Mouse (Mus musculus): Measurements from ENCODE around the gene Mettl4. TPM values are rescaled to one million over a fixed set of nuclear protein-coding genes. Genes with fewer than 3 reads are reported as not detected.
A peak's percentile ranks its signal among the peaks of the same experiment; 100 is the strongest.

Gene Mettl4
- polyA plus RNA-seq (2014; fragmentation: Nextera tagmentation; extraction: Ambion mirVana): 38.0 and 38.1 TPM in 2 replicates

DNA sequence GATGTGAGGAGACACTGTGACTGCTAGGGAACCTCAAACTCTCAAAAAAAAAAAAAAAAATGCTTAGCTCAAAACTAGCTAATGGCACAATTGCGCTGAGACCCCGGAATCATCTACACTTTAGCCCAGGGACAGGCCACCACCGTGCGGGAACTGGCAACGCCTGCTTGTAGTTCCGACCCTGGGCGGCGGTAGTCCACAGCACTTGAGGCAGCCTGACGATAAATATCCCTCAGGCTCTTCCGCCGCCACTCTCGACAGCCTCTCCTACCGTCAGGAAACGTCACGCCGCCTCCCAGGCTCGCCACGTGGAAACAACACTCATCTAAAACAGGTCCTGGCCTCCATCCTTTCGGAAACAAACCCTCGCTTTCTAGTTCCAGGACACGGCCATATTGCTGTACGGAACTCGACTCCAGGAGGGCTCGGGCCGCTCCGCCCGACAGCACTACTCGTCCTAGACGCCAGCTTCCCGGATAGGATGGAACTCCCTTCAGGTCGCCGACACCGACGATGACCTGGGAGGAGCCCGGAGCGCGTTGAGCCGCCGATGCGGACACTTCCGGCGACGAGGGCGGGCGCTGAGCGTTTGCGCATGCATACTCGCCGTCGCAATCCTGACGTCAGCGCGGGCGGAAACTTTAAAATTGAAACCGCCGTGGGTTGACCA is at the start of gene Mettl4:
Mettl4 (minus strand) TSS at position 554 of the 670 bp plus-strand sequence.
- Histone ChIP-seq H3K27ac (ENCODE audit: low read depth, low read length) (peak within 1 kb of the TSS; percentile 87), H3K27me3 (ENCODE audit: control insufficient read depth, insufficient read depth, low read length) (no peaks in the 10 kb centered on the region), H3K36me3 (ENCODE audit: control insufficient read depth, insufficient read depth, low read length) (no peaks in the 10 kb centered on the region), H3K4me2 (peak within 1 kb of the TSS; percentile 57), H3K4me3 (ENCODE audit: low read depth, low read length) (peak within 1 kb of the TSS; percentile 64), H3K4me1 (ENCODE audit: control insufficient read depth, insufficient read depth, low read length) (peaks cover 8% of the 10 kb centered on the region), H3K9me3 (ENCODE audit: control insufficient read depth, low read length) (no peaks in the 10 kb centered on the region), H3K9ac (ENCODE audit: low read length) (peak within 1 kb of the TSS; percentile 66)
- peak; percentile 98 for ATAC-seq (ENCODE audit: low FRiP score)
- under 1% methylated on average over 56 of the region's 56 CpGs for WGBS
- DNase-seq (ENCODE audit: low spot score, missing footprints): peak; percentile 99

DNA sequence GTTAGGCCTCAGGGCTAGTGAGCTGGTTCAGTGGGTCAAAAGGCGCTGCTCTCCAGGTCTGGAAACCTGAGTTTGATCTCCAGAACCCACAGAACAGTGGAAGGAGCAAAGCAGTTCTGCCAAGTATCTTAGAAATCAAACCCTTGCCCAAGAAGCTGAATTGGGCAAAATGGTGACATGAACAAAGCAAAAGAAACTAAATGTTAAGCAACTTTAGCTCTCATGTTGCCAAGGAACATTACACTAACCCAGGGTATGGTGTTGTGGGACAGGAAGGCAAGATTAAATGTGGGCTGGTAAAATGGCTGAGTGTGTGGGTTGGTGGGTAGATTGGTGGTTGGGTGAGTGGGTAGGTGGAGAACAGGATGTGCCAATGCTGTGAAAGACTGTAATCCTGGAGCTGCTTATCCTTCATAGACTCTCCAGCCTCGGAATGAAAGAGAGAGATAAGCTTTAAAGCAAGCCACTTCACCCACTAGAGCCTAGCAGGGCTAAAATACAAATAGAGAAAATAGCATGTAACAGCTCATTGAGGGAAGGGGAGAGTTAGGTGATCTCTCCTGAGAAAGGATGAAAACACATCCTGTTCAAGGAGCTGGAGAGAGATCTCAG is 29.2 kb upstream of the Mettl4 start:
- H3K9me3 ChIP-seq (ENCODE audit: control insufficient read depth, low read length): no peaks in the 10 kb centered on the region
- no peak overlapping the region for H3K4me3 ChIP-seq (ENCODE audit: low read depth, low read length)
- no peaks in the 10 kb centered on the region for H3K4me1 ChIP-seq (ENCODE audit: control insufficient read depth, insufficient read depth, low read length)
- ATAC-seq (ENCODE audit: low FRiP score) (no peak), DNase-seq (ENCODE audit: low spot score, missing footprints) (no peak)
- H3K9ac ChIP-seq (ENCODE audit: low read length): no peak overlapping the region
- WGBS: 69% methylated on average over 2 of the region's 2 CpGs
- no peak overlapping the region for H3K4me2 ChIP-seq
- H3K27ac ChIP-seq (ENCODE audit: low read depth, low read length): no peak overlapping the region
- H3K36me3 ChIP-seq (ENCODE audit: control insufficient read depth, insufficient read depth, low read length): peaks cover 4% of the 10 kb centered on the region; the same call in 1 of the 2 replicates
- no peaks in the 10 kb centered on the region for H3K27me3 ChIP-seq (ENCODE audit: control insufficient read depth, insufficient read depth, low read length)

DNA sequence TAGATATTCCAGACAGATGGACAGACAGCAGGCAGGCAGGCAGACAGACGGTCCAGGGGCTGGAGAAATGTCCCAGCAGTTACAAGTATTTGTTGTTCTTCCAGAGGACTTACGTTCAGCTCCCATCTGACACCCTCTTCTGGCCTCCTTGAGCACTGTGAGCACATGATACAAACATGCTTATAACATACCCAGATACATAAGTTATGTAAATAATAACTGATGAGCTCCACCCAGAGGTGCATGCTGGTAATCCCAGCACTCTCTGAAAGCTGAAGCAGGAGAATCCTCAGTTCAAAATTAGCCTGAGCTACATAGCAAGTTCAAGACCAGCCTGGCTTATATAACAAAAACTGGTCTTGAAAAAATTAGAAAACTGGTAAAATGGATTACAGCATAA is 18.7 kb upstream of the Mettl4 start:
- Histone ChIP-seq H3K27me3 (ENCODE audit: control insufficient read depth, insufficient read depth, low read length) (no peaks in the 10 kb centered on the region), H3K36me3 (ENCODE audit: control insufficient read depth, insufficient read depth, low read length) (peaks cover 3% of the 10 kb centered on the region), H3K9ac (ENCODE audit: low read length) (no peak overlapping the region), H3K4me1 (ENCODE audit: control insufficient read depth, insufficient read depth, low read length) (no peaks in the 10 kb centered on the region), H3K27ac (ENCODE audit: low read depth, low read length) (no peak overlapping the region), H3K9me3 (ENCODE audit: control insufficient read depth, low read length) (no peaks in the 10 kb centered on the region), H3K4me3 (ENCODE audit: low read depth, low read length) (no peak overlapping the region), H3K4me2 (no peak overlapping the region)
- DNase-seq (ENCODE audit: low spot score, missing footprints) (no peak), ATAC-seq (ENCODE audit: low FRiP score) (no peak)
- 90% methylated on average over 2 of the region's 2 CpGs for WGBS

DNA sequence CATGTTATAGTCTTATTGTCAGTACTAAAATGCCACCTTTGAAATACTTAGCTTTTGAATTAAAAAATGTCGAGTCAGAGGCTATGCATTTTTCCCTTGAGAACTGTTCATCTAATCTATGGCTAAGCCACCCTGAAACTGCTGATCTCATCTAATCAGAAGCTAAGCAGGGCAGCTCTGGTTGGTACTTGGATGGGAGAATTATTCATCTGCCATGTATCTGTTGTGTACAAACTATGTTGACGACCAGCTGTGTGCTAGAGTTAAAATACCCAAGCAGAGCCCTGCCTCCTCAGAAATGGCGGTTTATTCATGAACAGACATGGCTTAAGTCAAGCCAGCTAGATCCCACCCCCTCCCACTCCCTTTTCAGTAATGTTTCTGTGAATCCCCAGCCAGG is 14.9 kb upstream of the Mettl4 start:
- no peak overlapping the region for H3K4me2 ChIP-seq
- H3K27me3 ChIP-seq (ENCODE audit: control insufficient read depth, insufficient read depth, low read length): no peaks in the 10 kb centered on the region
- DNase-seq (ENCODE audit: low spot score, missing footprints): no peak
- WGBS: 93% methylated on average over 3 of the region's 3 CpGs
- H3K4me3 ChIP-seq (ENCODE audit: low read depth, low read length): no peak overlapping the region
- no peak overlapping the region for H3K9ac ChIP-seq (ENCODE audit: low read length)
- no peaks in the 10 kb centered on the region for H3K4me1 ChIP-seq (ENCODE audit: control insufficient read depth, insufficient read depth, low read length)
- peaks cover 4% of the 10 kb centered on the region; the same call in 1 of the 2 replicates for H3K36me3 ChIP-seq (ENCODE audit: control insufficient read depth, insufficient read depth, low read length)
- H3K27ac ChIP-seq (ENCODE audit: low read depth, low read length): no peak overlapping the region
- no peak for ATAC-seq (ENCODE audit: low FRiP score)
- H3K9me3 ChIP-seq (ENCODE audit: control insufficient read depth, low read length): no peaks in the 10 kb centered on the region

DNA sequence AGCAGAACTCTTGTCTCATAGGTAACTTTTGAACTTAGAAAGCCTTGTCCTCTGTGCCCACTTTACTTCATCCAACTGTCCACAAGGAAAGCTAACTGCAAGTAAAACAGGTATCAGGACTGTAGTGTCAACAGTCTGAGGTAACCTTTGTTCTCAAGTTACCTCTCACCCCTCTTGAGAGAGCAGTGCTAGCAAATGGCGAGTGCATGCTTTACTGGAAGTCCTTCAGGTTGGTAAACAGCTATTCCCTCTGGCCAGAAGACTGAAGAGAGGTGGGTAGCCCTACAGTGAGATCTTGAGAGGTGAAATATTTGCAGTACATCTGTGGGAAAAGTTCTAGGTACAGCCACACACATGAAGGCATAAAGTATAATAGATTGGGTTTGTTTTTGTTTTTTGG is 14.2 kb upstream of the Mettl4 start:
- Histone ChIP-seq H3K4me1 (ENCODE audit: control insufficient read depth, insufficient read depth, low read length) (no peaks in the 10 kb centered on the region), H3K9ac (ENCODE audit: low read length) (no peak overlapping the region), H3K27me3 (ENCODE audit: control insufficient read depth, insufficient read depth, low read length) (no peaks in the 10 kb centered on the region), H3K27ac (ENCODE audit: low read depth, low read length) (no peak overlapping the region), H3K9me3 (ENCODE audit: control insufficient read depth, low read length) (no peaks in the 10 kb centered on the region), H3K36me3 (ENCODE audit: control insufficient read depth, insufficient read depth, low read length) (peaks cover 4% of the 10 kb centered on the region; the same call in 1 of the 2 replicates), H3K4me2 (no peak overlapping the region), H3K4me3 (ENCODE audit: low read depth, low read length) (no peak overlapping the region)
- DNase-seq (ENCODE audit: low spot score, missing footprints): no peak
- ATAC-seq (ENCODE audit: low FRiP score): no peak
- 94% methylated on average over 1 of the region's 1 CpGs for WGBS

DNA sequence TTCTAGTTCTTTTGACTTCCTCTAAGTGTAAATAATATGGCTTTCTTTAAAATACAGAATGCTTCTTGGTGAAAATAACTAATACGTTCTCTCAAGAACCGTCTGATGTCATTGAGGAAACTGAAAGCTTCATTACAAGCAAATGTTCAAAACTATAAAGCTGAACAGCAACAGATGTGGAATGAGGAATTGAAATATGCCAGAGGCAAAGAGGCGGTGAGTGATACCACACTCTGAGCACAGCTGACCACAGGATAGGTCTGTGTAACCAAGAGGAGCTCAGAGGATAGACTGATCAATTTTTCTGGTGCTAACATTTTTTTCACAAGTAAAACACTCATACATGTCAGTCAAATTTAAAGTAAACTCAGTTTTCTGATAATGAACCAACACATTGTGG is 12.6 kb upstream of the Mettl4 start:
- no peaks in the 10 kb centered on the region for H3K27me3 ChIP-seq (ENCODE audit: control insufficient read depth, insufficient read depth, low read length)
- H3K4me3 ChIP-seq (ENCODE audit: low read depth, low read length): no peak overlapping the region
- no peak for DNase-seq (ENCODE audit: low spot score, missing footprints)
- no peak overlapping the region for H3K4me2 ChIP-seq
- H3K27ac ChIP-seq (ENCODE audit: low read depth, low read length): no peak overlapping the region
- ATAC-seq (ENCODE audit: low FRiP score): no peak
- H3K36me3 ChIP-seq (ENCODE audit: control insufficient read depth, insufficient read depth, low read length): peaks cover 6% of the 10 kb centered on the region; the same call in 1 of the 2 replicates
- no peak overlapping the region for H3K9ac ChIP-seq (ENCODE audit: low read length)
- no peaks in the 10 kb centered on the region for H3K4me1 ChIP-seq (ENCODE audit: control insufficient read depth, insufficient read depth, low read length)
- 96% methylated on average over 3 of the region's 3 CpGs for WGBS
- H3K9me3 ChIP-seq (ENCODE audit: control insufficient read depth, low read length): no peaks in the 10 kb centered on the region

DNA sequence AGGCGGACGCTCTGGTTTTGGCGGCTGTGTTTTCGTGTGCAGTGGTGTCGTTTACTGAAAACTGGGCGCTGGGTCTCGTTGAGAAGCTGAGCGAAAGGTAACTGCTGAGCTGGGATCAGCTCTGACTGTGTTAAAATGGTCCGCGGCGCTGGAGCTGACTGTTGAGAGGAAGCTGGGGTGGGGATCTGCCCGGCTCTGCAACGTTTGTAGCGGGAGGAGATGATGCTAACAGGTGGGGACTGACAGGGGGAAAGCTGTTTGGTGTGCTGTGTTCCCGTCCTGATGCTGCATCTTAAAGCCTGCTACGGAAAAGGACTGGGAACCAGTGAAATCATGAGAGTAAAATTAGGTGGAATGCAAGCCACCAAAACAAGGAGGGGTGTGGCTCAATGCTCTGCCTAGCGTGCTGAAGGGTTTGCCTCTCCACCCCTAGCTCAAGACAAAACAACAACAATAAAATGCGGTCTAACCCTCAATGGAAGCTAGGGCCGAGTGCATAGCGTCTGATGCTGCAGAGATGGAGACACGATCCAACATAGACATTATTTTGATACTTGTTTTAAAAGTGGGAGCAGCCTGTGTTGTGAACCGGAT is 414 bp upstream of the Mettl4 start:
- Histone ChIP-seq H3K4me1 (ENCODE audit: control insufficient read depth, insufficient read depth, low read length) (peaks cover 8% of the 10 kb centered on the region), H3K4me3 (ENCODE audit: low read depth, low read length) (peak overlapping the region; percentile 64), H3K36me3 (ENCODE audit: control insufficient read depth, insufficient read depth, low read length) (no peaks in the 10 kb centered on the region), H3K27ac (ENCODE audit: low read depth, low read length) (no peak overlapping the region), H3K27me3 (ENCODE audit: control insufficient read depth, insufficient read depth, low read length) (no peaks in the 10 kb centered on the region), H3K9ac (ENCODE audit: low read length) (peak overlapping the region; percentile 66), H3K4me2 (peak overlapping the region; percentile 57), H3K9me3 (ENCODE audit: control insufficient read depth, low read length) (no peaks in the 10 kb centered on the region)
- peak; percentile 62 for ATAC-seq (ENCODE audit: low FRiP score)
- WGBS: 3% methylated on average over 22 of the region's 22 CpGs
- DNase-seq (ENCODE audit: low spot score, missing footprints): no peak

DNA sequence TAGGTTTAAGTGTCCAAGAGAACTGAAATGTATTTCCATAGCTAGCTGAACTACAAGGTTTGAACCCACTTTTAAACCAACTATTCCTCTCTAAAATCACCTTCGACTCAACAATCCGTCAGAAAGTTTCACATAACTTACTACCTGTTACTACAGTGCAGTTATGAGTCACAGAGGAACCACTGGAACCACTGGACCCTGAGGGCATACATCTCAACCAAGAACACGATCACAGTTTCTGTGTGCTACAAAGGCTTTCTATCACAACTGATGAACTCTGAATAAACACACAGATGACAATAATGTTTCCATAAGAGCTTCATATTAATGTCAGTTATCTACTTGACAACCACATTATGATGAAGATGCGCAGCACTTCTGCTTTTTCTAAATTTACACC is 11.6 kb downstream of the Mettl4 start:
- ATAC-seq (ENCODE audit: low FRiP score) (no peak), DNase-seq (ENCODE audit: low spot score, missing footprints) (no peak)
- WGBS: 94% methylated on average over 4 of the region's 4 CpGs
- H3K9ac ChIP-seq (ENCODE audit: low read length): no peak overlapping the region
- no peaks in the 10 kb centered on the region for H3K9me3 ChIP-seq (ENCODE audit: control insufficient read depth, low read length)
- H3K36me3 ChIP-seq (ENCODE audit: control insufficient read depth, insufficient read depth, low read length): no peaks in the 10 kb centered on the region
- no peak overlapping the region for H3K4me2 ChIP-seq
- no peak overlapping the region for H3K27ac ChIP-seq (ENCODE audit: low read depth, low read length)
- H3K27me3 ChIP-seq (ENCODE audit: control insufficient read depth, insufficient read depth, low read length): no peaks in the 10 kb centered on the region
- no peak overlapping the region for H3K4me3 ChIP-seq (ENCODE audit: low read depth, low read length)
- no peaks in the 10 kb centered on the region for H3K4me1 ChIP-seq (ENCODE audit: control insufficient read depth, insufficient read depth, low read length)

DNA sequence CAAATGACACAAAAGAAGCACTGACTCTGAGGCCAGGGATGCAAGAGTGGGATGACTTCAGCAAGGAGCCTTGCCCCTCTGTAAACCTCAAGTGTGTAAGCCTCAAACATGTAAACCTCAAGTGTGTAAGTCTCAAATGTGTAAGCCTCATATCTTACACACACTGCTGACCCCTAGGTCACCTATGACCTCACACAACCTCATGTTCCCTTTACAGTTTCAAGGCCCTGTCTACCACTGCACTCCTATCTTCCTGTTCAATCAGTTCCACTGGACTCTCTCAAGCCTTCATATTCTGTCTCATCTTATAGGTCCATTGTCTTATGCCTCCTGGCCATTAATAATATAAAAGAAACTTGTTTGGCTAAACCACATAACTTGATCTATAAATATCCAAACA is 13.9 kb downstream of the Mettl4 start:
- ATAC-seq (ENCODE audit: low FRiP score) (peak; percentile 48; the same call in 1 of the 2 replicates), DNase-seq (ENCODE audit: low spot score, missing footprints) (no peak)
- Histone ChIP-seq H3K4me3 (ENCODE audit: low read depth, low read length) (no peak overlapping the region), H3K27ac (ENCODE audit: low read depth, low read length) (no peak overlapping the region), H3K9ac (ENCODE audit: low read length) (no peak overlapping the region), H3K36me3 (ENCODE audit: control insufficient read depth, insufficient read depth, low read length) (no peaks in the 10 kb centered on the region), H3K27me3 (ENCODE audit: control insufficient read depth, insufficient read depth, low read length) (no peaks in the 10 kb centered on the region), H3K9me3 (ENCODE audit: control insufficient read depth, low read length) (no peaks in the 10 kb centered on the region), H3K4me2 (no peak overlapping the region), H3K4me1 (ENCODE audit: control insufficient read depth, insufficient read depth, low read length) (no peaks in the 10 kb centered on the region)

Data from midbrain, embryonic 11.5 days (tissue).